Mouse (Mus musculus): ENCODE measurements around the gene Chid1.

DNA sequence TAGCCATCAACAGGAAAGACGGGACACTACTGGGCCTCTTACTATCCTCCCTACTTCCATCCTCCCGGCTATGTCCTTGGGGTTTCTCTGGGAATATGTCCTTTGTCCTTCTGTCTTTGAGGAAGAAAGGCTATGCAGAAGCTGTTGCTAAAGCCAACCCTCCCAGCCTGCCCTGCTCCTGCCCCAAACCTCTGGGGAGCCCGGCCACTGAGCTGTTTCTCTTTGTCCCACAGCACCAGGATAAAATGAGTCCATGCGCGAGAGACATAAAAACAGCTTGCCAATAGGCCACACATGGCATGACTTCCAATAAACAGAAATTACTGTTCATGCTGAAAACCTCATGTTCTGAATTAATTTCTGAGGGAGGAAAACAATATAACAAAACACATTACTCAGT lies 21.4 kb downstream of the Chid1 start:
- no peak for TF ChIP-seq CTCF (IDR thresholded peaks at IDR 0.05; ENCODE audit: insufficient read depth, low read depth, low read length)
- no peak for TF ChIP-seq POLR2A (IDR thresholded peaks at IDR 0.05; ENCODE audit: insufficient read depth, low read depth, low read length)
